Mouse (Mus musculus): ENCODE results near the gene Fam208b. TPM values are rescaled to one million over a fixed set of nuclear protein-coding genes. Genes with fewer than 3 reads are reported as not detected.

The Fam208b gene
- 13.5 and 16.8 TPM in 2 replicates for polyA plus RNA-seq (2015; fragmentation: Nextera tagmentation; extraction: Ambion mirVana)

DNA sequence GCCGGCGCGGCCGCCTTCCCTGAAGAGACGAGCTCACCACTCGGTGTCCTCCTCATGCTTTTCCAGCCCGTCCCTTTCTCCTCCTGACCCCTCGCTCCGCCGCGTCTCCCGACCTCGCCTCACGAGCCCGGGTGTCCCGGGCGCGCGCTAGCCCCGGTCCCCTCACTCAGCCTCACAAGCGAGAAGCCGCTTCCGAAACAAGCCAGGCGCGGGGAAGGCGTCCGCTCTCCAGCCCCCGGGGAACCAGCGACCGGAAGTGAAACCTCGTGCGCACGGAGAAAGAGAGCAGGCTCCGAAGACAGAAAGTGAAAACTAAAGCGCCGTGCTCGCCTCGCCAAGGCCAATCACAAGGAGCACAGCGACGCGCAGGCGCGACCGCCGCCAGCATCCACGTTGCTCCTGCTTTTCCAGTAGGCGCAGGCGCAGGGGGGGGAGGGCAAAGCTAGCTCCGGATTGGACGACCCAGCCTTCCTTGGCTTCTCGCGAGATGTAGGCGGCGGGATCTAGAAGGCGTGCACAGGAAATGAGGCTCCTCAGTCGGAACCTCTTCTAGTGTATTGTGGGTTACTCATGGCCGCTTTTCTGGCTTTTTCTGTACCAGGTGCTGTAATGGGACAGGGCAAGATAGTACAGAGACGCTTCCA lies at the start of gene Fam208b:
Fam208b (minus strand) TSS at position 314 of the 644 bp plus-strand sequence.
- WGBS: under 1% methylated on average over 58 of the region's 58 CpGs
- ATAC-seq (ENCODE audit: low FRiP score, low read depth): peak; percentile 99
- 0 out of 2 replicates have a peak, but pooled peaks cover 3% of the 10 kb centered on the region for H3K27me3 ChIP-seq
- no peaks in the 10 kb centered on the region for H3K36me3 ChIP-seq
- H3K4me1 ChIP-seq (replicated peaks): peaks cover 7% of the 10 kb centered on the region; the same call in 1 of the 2 replicates
- H3K4me3 ChIP-seq: peak within 1 kb of the TSS; percentile 65
- H3K4me2 ChIP-seq: peak within 1 kb of the TSS; percentile 86
- H3K27ac ChIP-seq (replicated peaks): peak within 1 kb of the TSS; percentile 88
- H3K9me3 ChIP-seq: no peaks in the 10 kb centered on the region
- peak within 1 kb of the TSS; percentile 62 for H3K9ac ChIP-seq

DNA sequence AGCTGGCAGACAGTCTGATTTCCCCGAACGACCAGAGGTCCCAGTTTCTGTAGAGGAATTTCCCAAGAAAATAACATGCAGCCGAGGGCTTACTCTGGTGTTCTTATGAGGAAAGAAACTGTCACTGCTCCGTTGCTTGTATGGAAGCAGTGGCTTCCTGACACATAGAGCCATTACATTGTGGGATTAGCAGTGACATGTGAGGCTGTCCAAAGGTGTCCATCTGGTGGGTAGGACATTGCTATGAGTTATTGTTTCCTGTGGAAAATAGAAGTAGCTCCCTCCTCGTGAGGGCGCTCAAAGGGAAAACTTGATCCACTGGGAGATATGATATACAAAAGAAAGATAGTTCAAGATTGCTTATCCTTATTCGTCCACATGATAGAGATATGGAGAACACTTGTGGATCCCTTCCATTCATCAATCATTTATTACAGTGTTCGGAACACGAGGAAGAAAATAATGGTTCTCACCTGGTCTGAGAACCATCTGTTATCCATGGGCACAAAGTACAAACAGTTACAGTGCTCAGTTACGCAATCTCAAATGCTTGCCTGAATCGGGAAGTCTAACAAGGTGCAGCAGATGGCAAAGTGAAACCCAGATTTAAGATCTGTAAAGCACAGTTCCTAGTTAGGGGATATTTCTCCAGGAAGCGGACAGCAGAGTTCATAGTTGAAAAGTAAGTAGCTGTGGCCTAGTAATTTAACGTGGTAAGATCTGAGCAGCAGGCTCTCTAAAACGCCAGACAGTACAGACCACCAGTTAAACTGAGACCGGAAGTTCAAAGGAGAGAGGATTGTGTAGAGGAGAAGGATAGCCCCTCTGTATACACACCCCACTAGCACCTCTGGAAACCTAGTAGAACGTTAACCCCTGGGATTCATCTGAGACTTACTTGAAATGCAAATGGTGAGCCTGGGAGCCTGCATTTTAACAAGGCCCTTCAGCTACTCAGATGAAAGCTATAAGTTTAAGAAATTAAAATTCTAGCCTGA lies 48.6 kb upstream of the Fam208b start:
- Histone ChIP-seq H3K4me3 (no peak overlapping the region), H3K4me2 (no peak overlapping the region), H3K27me3 (no peaks in the 10 kb centered on the region), H3K9me3 (no peaks in the 10 kb centered on the region), H3K27ac (replicated peaks) (no peak overlapping the region), H3K36me3 (no peaks in the 10 kb centered on the region), H3K9ac (no peak overlapping the region), H3K4me1 (replicated peaks) (no peaks in the 10 kb centered on the region)
- WGBS: 79% methylated on average over 16 of the region's 16 CpGs
- no peak for ATAC-seq (ENCODE audit: low FRiP score, low read depth)

DNA sequence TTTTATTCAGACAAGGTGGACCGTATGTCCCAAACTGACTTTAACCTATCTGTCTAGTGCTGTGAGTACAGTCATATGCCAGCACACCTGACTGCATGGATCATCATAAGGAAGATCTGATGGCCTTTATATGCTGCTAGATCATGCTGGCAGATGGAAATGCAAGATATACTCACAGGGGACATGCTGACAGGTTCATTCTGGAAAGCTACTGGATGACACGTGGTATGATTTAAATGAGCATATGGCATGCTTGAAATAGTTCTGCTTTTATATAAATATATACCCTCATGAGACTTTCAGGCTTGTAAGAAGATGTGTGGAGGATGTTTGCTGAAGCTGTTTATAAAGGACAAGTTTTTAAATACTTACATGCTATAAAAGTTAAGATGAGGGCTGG lies 43.5 kb upstream of the Fam208b start:
- H3K4me3 ChIP-seq: no peak overlapping the region
- H3K27me3 ChIP-seq: no peaks in the 10 kb centered on the region
- no peak overlapping the region for H3K4me2 ChIP-seq
- no peak overlapping the region for H3K9ac ChIP-seq
- 89% methylated on average over 2 of the region's 2 CpGs for WGBS
- ATAC-seq (ENCODE audit: low FRiP score, low read depth): no peak
- no peaks in the 10 kb centered on the region for H3K4me1 ChIP-seq (replicated peaks)
- no peak overlapping the region for H3K27ac ChIP-seq (replicated peaks)
- peaks cover 7% of the 10 kb centered on the region for H3K36me3 ChIP-seq
- H3K9me3 ChIP-seq: no peaks in the 10 kb centered on the region

DNA sequence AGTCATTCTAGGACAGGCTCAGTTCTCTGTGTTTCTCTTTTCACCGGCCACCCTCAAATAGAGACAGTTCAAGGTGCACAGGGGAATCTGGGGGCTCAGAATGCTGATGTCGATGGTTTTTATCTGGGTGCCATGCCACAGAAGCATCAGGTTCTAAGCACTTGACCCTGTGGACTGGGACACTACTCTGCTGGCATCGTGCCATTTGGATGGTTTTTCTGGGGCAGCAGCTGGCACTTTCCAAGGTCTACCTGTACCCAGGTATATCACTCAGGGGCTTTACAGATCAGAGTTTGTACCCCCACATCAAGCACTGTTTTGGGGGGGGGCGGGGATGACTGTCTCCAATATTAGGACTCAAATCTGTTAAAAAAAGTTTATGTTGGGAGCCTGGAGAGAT lies 39.7 kb upstream of the Fam208b start:
- Histone ChIP-seq H3K4me3 (no peak overlapping the region), H3K36me3 (peaks cover 16% of the 10 kb centered on the region), H3K4me1 (replicated peaks) (no peaks in the 10 kb centered on the region), H3K27ac (replicated peaks) (no peak overlapping the region), H3K9me3 (no peaks in the 10 kb centered on the region), H3K9ac (no peak overlapping the region), H3K4me2 (no peak overlapping the region), H3K27me3 (no peaks in the 10 kb centered on the region)
- 92% methylated on average over 4 of the region's 4 CpGs for WGBS
- ATAC-seq (ENCODE audit: low FRiP score, low read depth): no peak

DNA sequence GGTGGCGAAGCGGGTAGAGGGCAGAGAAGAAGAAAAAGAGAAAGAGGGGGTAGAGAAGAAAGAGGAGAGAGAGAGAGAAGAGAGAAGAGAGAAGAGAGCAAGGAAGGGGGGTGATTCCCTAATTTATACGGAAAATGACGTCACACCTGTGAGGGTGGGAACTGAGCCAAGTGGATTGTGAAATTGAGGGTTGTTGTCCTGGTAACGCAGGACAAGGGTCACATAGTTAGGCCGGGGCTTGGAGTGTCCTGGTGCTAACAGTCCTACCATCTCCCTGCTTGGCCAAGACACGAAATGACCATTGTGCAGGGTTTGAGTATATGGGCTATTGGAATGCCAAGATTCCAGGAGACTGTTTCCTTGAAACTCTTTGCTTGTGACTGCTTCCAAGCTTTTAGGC lies 35.7 kb upstream of the Fam208b start:
- no peaks in the 10 kb centered on the region for H3K27me3 ChIP-seq
- no peak overlapping the region for H3K4me2 ChIP-seq
- no peak overlapping the region for H3K4me3 ChIP-seq
- ATAC-seq (ENCODE audit: low FRiP score, low read depth): no peak
- no peaks in the 10 kb centered on the region for H3K9me3 ChIP-seq
- H3K4me1 ChIP-seq (replicated peaks): no peaks in the 10 kb centered on the region
- 82% methylated on average over 7 of the region's 7 CpGs for WGBS
- H3K36me3 ChIP-seq: peaks cover 24% of the 10 kb centered on the region
- H3K9ac ChIP-seq: no peak overlapping the region
- no peak overlapping the region for H3K27ac ChIP-seq (replicated peaks)

- no peak overlapping the region for H3K9ac ChIP-seq
- H3K27me3 ChIP-seq: no peaks in the 10 kb centered on the region
- H3K9me3 ChIP-seq: no peaks in the 10 kb centered on the region
- H3K4me2 ChIP-seq: no peak overlapping the region
- H3K4me1 ChIP-seq (replicated peaks): no peaks in the 10 kb centered on the region
- no peak for ATAC-seq (ENCODE audit: low FRiP score, low read depth)
- no peak overlapping the region for H3K27ac ChIP-seq (replicated peaks)
- peaks cover 24% of the 10 kb centered on the region for H3K36me3 ChIP-seq
- H3K4me3 ChIP-seq: no peak overlapping the region
- WGBS: 86% methylated on average over 3 of the region's 3 CpGs
These were observed 35.0 kb upstream of the Fam208b start for GRCm38 (mm10) chr13:3645919-3646318.

DNA sequence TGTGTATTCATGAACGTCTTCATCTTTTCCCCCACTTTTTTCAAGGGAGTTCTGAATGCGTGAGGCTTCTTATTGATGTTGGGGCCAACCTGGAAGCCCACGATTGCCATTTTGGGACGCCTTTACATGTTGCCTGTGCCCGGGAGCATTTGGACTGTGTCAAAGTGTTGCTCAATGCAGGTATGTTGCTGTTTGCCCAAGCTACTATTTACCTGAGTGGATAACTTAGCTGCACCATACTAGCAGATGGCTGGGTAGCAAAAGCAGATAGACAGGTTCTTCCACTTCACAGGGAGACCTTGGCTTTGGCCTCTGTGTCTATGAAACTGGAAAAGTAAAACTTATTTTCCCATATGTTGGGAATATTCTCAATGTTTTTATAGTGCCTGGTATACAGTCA lies 34.0 kb upstream of the Fam208b start:
- 94% methylated on average over 5 of the region's 5 CpGs for WGBS
- Histone ChIP-seq H3K27ac (replicated peaks) (no peak overlapping the region), H3K4me3 (no peak overlapping the region), H3K4me2 (no peak overlapping the region), H3K36me3 (peaks cover 19% of the 10 kb centered on the region; the same call in 1 of the 2 replicates), H3K4me1 (replicated peaks) (no peaks in the 10 kb centered on the region), H3K9me3 (no peaks in the 10 kb centered on the region), H3K27me3 (no peaks in the 10 kb centered on the region), H3K9ac (no peak overlapping the region)
- ATAC-seq (ENCODE audit: low FRiP score, low read depth): no peak

DNA sequence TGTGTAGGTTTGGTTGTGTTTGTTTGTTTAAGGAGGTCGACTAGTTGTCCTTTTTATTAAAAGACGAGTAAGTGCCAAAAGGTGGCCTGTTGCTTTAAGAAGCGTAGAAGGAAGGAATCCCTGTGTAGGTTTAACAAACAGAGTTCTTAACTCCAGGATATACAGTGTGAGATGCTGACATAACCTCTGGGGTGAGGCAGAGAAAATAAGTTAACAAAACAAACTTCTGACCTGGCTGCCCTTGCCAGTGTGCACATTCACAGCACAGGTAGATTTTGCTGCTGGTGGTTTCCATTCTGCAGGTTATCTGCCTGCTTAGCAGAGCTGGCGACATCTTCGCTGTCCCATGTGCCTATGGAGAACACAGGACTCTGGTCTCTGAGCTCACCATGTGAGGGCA lies 31.6 kb upstream of the Fam208b start:
- H3K4me2 ChIP-seq: no peak overlapping the region
- no peak overlapping the region for H3K9ac ChIP-seq
- H3K36me3 ChIP-seq: 0 out of 2 replicates have a peak, but pooled peaks cover 13% of the 10 kb centered on the region
- no peak for ATAC-seq (ENCODE audit: low FRiP score, low read depth)
- no peak overlapping the region for H3K27ac ChIP-seq (replicated peaks)
- no peaks in the 10 kb centered on the region for H3K9me3 ChIP-seq
- no peaks in the 10 kb centered on the region for H3K27me3 ChIP-seq
- WGBS: 91% methylated on average over 5 of the region's 5 CpGs
- no peaks in the 10 kb centered on the region for H3K4me1 ChIP-seq (replicated peaks)
- H3K4me3 ChIP-seq: no peak overlapping the region

- H3K27me3 ChIP-seq: no peaks in the 10 kb centered on the region
- H3K4me3 ChIP-seq: no peak overlapping the region
- 0 out of 2 replicates have a peak, but pooled peaks cover 13% of the 10 kb centered on the region for H3K36me3 ChIP-seq
- ATAC-seq (ENCODE audit: low FRiP score, low read depth): 0 out of 2 replicates have a peak, but pooled peaks have one; percentile 30
- no peaks in the 10 kb centered on the region for H3K4me1 ChIP-seq (replicated peaks)
- WGBS: 74% methylated on average over 9 of the region's 9 CpGs
- H3K9me3 ChIP-seq: no peaks in the 10 kb centered on the region
- H3K4me2 ChIP-seq: no peak overlapping the region
- H3K27ac ChIP-seq (replicated peaks): no peak overlapping the region
- H3K9ac ChIP-seq: no peak overlapping the region
These were observed 31.1 kb upstream of the Fam208b start for GRCm38 (mm10) chr13:3642049-3642448.

DNA sequence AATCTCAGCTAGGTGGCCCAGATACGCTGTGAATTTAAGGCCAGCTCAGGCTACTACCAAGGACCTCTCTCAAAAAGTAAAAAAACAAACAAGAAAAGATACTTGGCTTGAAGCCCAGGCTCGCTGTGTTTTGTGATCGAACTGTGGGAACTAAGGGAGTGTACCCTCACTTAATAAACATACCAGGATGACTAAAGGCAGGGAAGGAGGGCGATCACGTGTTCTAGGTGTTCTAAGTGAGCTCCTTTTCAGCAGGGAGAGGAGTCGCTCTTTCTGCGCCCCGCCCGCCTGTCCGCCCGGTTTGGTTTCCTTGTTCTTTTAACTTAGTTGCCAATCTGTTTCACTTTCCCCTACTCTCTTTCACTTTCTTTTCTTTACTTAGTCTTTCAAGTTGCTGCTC lies 25.9 kb upstream of the Fam208b start:
- no peaks in the 10 kb centered on the region for H3K27me3 ChIP-seq
- WGBS: 72% methylated on average over 11 of the region's 11 CpGs
- 0 out of 2 replicates have a peak, but pooled peaks cover 6% of the 10 kb centered on the region for H3K4me1 ChIP-seq (replicated peaks)
- no peaks in the 10 kb centered on the region for H3K36me3 ChIP-seq
- ATAC-seq (ENCODE audit: low FRiP score, low read depth): no peak
- H3K4me3 ChIP-seq: no peak overlapping the region
- no peak overlapping the region for H3K4me2 ChIP-seq
- no peak overlapping the region for H3K9ac ChIP-seq
- H3K27ac ChIP-seq (replicated peaks): no peak overlapping the region
- no peaks in the 10 kb centered on the region for H3K9me3 ChIP-seq

- Histone ChIP-seq H3K27ac (replicated peaks) (no peak overlapping the region), H3K9me3 (no peaks in the 10 kb centered on the region), H3K36me3 (no peaks in the 10 kb centered on the region), H3K4me3 (peak overlapping the region; percentile 56; the same call in 1 of the 2 replicates), H3K9ac (no peak overlapping the region), H3K4me1 (replicated peaks) (0 out of 2 replicates have a peak, but pooled peaks cover 6% of the 10 kb centered on the region), H3K27me3 (no peaks in the 10 kb centered on the region), H3K4me2 (no peak overlapping the region; the same call in 1 of the 2 replicates)
- 89% methylated on average over 3 of the region's 3 CpGs for WGBS
- ATAC-seq (ENCODE audit: low FRiP score, low read depth): no peak
These were observed 24.2 kb upstream of the Fam208b start for GRCm38 (mm10) chr13:3635076-3635475.
